Mouse (Mus musculus) hindbrain, embryonic 11.5 days (tissue): ENCODE measurements around the gene Trp53. TPM values are rescaled to one million over a fixed set of nuclear protein-coding genes. Genes with fewer than 3 reads are reported as not detected.

ENCODE experiments used
- ATAC-seq: fragments of 200-750 bp; cut with Nextera tagmentation; 2 replicates; pipeline ENCODE4 v1.8.0; 2017; ENCODE audit warnings: mild to moderate bottlenecking, moderate TSS enrichment, moderate library complexity; ENCODE audit not compliant: low FRiP score
- DNase-seq: peaks from one replicate; pipeline ENCODE4 v3.0.0-alpha.2; 2015; ENCODE audit warnings: low spot score
- H3K27ac ChIP-seq: fragments of 300-500 bp; sonication (generic); 2 replicates; pipeline ENCODE4 v1.5.1; 2014; ENCODE audit warnings: mild to moderate bottlenecking, low read depth, low read length
- H3K27me3 ChIP-seq: fragments of 300-500 bp; sonication (generic); 2 replicates; pipeline ENCODE4 v1.6.1; 2014; ENCODE audit warnings: mild to moderate bottlenecking, low read length, moderate library complexity, mixed read lengths; ENCODE audit not compliant: control insufficient read depth, insufficient read depth
- H3K36me3 ChIP-seq: fragments of 300-500 bp; sonication (generic); 2 replicates; pipeline ENCODE4 v1.6.1; 2014; ENCODE audit warnings: mild to moderate bottlenecking, low read length, moderate library complexity, mixed read lengths; ENCODE audit not compliant: control insufficient read depth, insufficient read depth
- H3K4me1 ChIP-seq: fragments of 300-500 bp; sonication (generic); replicated peaks from 2 replicates; pipeline ENCODE4 v1.6.1; 2014; ENCODE audit warnings: low read length, mixed read lengths; ENCODE audit not compliant: control insufficient read depth, insufficient read depth
- H3K4me2 ChIP-seq: fragments of 300-500 bp; sonication (generic); replicated peaks from 2 replicates; pipeline ENCODE4 v1.6.1; 2014; ENCODE audit warnings: mild to moderate bottlenecking, low read depth, low read length
- H3K4me3 ChIP-seq: fragments of 300-500 bp; sonication (generic); 2 replicates; pipeline ENCODE4 v1.5.1; 2014; ENCODE audit warnings: low read depth, low read length
- H3K9ac ChIP-seq: fragments of 300-500 bp; sonication (generic); 2 replicates; pipeline ENCODE4 v1.6.1; 2014; ENCODE audit warnings: low read depth, low read length
- H3K9me3 ChIP-seq: fragments of 300-500 bp; sonication (generic); 2 replicates; pipeline ENCODE4 v1.6.1; 2016; ENCODE audit warnings: low read length; ENCODE audit not compliant: control insufficient read depth
- WGBS: fragments of 180-500 bp; shearing (Covaris S2); extraction: QIAGEN DNeasy Blood & Tissue Kit; methylation state at CpG from one replicate; pipeline ENCODE4 v1.1.7; 2014; 5-methylcytosine and 5-hydroxymethylcytosine counted together
- polyA plus RNA-seq: library from polyadenylated mRNA; unstranded; fragments of >200 nt; fragmentation: Nextera tagmentation; extraction: Ambion mirVana; gene quantifications from 2 replicates; pipeline ENCODE4 v1.2.1, GENCODE M21; 2014

The Trp53 gene
- polyA plus RNA-seq, 1 experiment from 2014 or later = 159 TPM

GRCm38 (mm10) chr11:69576307-69576706, 3.9 kb upstream of the Trp53 start:
- no peaks in the 10 kb centered on the region for H3K9me3 ChIP-seq
- no peaks in the 10 kb centered on the region for H3K27me3 ChIP-seq
- peaks cover 10% of the 10 kb centered on the region for H3K4me1 ChIP-seq
- no peak overlapping the region for H3K4me2 ChIP-seq
- H3K4me3 ChIP-seq = no peak overlapping the region
- no peak overlapping the region; the same call in 1 of the 2 replicates for H3K9ac ChIP-seq
- WGBS = 74% methylated on average over 5 of the region's 5 CpGs
- ATAC-seq (no peak), DNase-seq (no peak)
- H3K27ac ChIP-seq = no peak overlapping the region
- no peaks in the 10 kb centered on the region for H3K36me3 ChIP-seq

- 14% methylated on average over 15 of the region's 15 CpGs for WGBS
- no peaks in the 10 kb centered on the region for H3K27me3 ChIP-seq
- H3K4me2 ChIP-seq = peak overlapping the region; percentile 76
- H3K9ac ChIP-seq = peak overlapping the region; percentile 82
- H3K4me3 ChIP-seq = peak overlapping the region; percentile 70
- ATAC-seq (no peak), DNase-seq (no peak)
- no peak overlapping the region for H3K27ac ChIP-seq
- peaks cover 13% of the 10 kb centered on the region for H3K4me1 ChIP-seq
- no peaks in the 10 kb centered on the region for H3K9me3 ChIP-seq
- H3K36me3 ChIP-seq = no peaks in the 10 kb centered on the region
These were observed 1.9 kb upstream of the Trp53 start for GRCm38 (mm10) chr11:69578301-69578700.

GRCm38 (mm10) chr11:69579128-69580017, 786 bp upstream of the Trp53 start:
- Histone ChIP-seq H3K36me3 (no peaks in the 10 kb centered on the region), H3K9me3 (no peaks in the 10 kb centered on the region), H3K4me3 (peak overlapping the region; percentile 70), H3K27ac (peak overlapping the region; percentile 84), H3K4me1 (peaks cover 13% of the 10 kb centered on the region), H3K4me2 (peak overlapping the region; percentile 77), H3K27me3 (no peaks in the 10 kb centered on the region), H3K9ac (peak overlapping the region; percentile 82)
- WGBS = 3% methylated on average over 39 of the region's 39 CpGs
- ATAC-seq (peak; percentile 86), DNase-seq (peak; percentile 98)

- no peak for DNase-seq
- H3K27ac ChIP-seq = peak overlapping the region; percentile 84
- H3K27me3 ChIP-seq = no peaks in the 10 kb centered on the region
- H3K4me1 ChIP-seq = peaks cover 13% of the 10 kb centered on the region
- H3K36me3 ChIP-seq = no peaks in the 10 kb centered on the region
- peak overlapping the region; percentile 77 for H3K4me2 ChIP-seq
- peak overlapping the region; percentile 63 for H3K4me3 ChIP-seq
- under 1% methylated on average over 25 of the region's 25 CpGs for WGBS
- peak overlapping the region; percentile 62 for H3K9ac ChIP-seq
- H3K9me3 ChIP-seq = no peaks in the 10 kb centered on the region
- ATAC-seq = peak; percentile 6; the same call in 1 of the 2 replicates
These were observed 500 bp downstream of the Trp53 start for GRCm38 (mm10) chr11:69580572-69581146.

- Histone ChIP-seq H3K27ac (peak overlapping the region; percentile 84), H3K4me1 (peaks cover 13% of the 10 kb centered on the region), H3K27me3 (no peaks in the 10 kb centered on the region), H3K4me3 (peak overlapping the region; percentile 63), H3K36me3 (no peaks in the 10 kb centered on the region), H3K9me3 (no peaks in the 10 kb centered on the region), H3K9ac (peak overlapping the region; percentile 62), H3K4me2 (peak overlapping the region; percentile 77)
- DNase-seq = peak; percentile 96
- peak; percentile 88 for ATAC-seq
- WGBS = 0% methylated on average over 36 of the region's 36 CpGs
These were observed 1.1 kb downstream of the Trp53 start for GRCm38 (mm10) chr11:69581147-69581688.

- Histone ChIP-seq H3K4me1 (peaks cover 12% of the 10 kb centered on the region), H3K9me3 (no peaks in the 10 kb centered on the region), H3K27ac (peak overlapping the region; percentile 84), H3K4me3 (peak overlapping the region; percentile 63), H3K4me2 (peak overlapping the region; percentile 77), H3K27me3 (no peaks in the 10 kb centered on the region), H3K9ac (peak overlapping the region; percentile 62), H3K36me3 (no peaks in the 10 kb centered on the region)
- DNase-seq (peak; percentile 52), ATAC-seq (no peak)
- 2% methylated on average over 8 of the region's 8 CpGs for WGBS
These were observed 1.7 kb downstream of the Trp53 start for GRCm38 (mm10) chr11:69581814-69582213.

GRCm38 (mm10) chr11:69582230-69582805, 2.2 kb downstream of the Trp53 start:
- H3K27me3 ChIP-seq = no peaks in the 10 kb centered on the region
- ATAC-seq (no peak), DNase-seq (no peak)
- H3K36me3 ChIP-seq = 0 out of 2 replicates have a peak, but pooled peaks cover 2% of the 10 kb centered on the region
- peaks cover 8% of the 10 kb centered on the region for H3K4me1 ChIP-seq
- WGBS = 61% methylated on average over 9 of the region's 9 CpGs
- no peaks in the 10 kb centered on the region for H3K9me3 ChIP-seq
- H3K4me3 ChIP-seq = peak overlapping the region; percentile 63; the same call in 1 of the 2 replicates
- no peak overlapping the region for H3K27ac ChIP-seq
- peak overlapping the region; percentile 77 for H3K4me2 ChIP-seq
- H3K9ac ChIP-seq = peak overlapping the region; percentile 28; the same call in 1 of the 2 replicates

- no peak overlapping the region for H3K4me2 ChIP-seq
- WGBS = 88% methylated on average over 7 of the region's 7 CpGs
- no peaks in the 10 kb centered on the region for H3K9me3 ChIP-seq
- peaks cover 2% of the 10 kb centered on the region; the same call in 1 of the 2 replicates for H3K4me1 ChIP-seq
- no peaks in the 10 kb centered on the region for H3K27me3 ChIP-seq
- H3K27ac ChIP-seq = no peak overlapping the region
- H3K36me3 ChIP-seq = peaks cover 9% of the 10 kb centered on the region; the same call in 1 of the 2 replicates
- DNase-seq = no peak
- no peak for ATAC-seq
- no peak overlapping the region for H3K9ac ChIP-seq
- H3K4me3 ChIP-seq = no peak overlapping the region
These were observed 3.8 kb downstream of the Trp53 start for GRCm38 (mm10) chr11:69584008-69584407.
